Mouse (Mus musculus): ENCODE results near the gene Nr3c2. TPM values are rescaled to one million over a fixed set of nuclear protein-coding genes. Genes with fewer than 3 reads are reported as not detected.

Nr3c2 gene
- polyA plus RNA-seq, 1 experiment: 5.5 TPM

- Histone ChIP-seq H3K4me3 (ENCODE audit: insufficient read depth, low read depth, low read length) (no peak overlapping the region), H3K27ac (replicated peaks; ENCODE audit: low read depth, low read length) (no peak overlapping the region), H3K4me1 (ENCODE audit: control insufficient read depth, insufficient read depth, insufficient read length, low read length) (no peaks in the 10 kb centered on the region)
These were observed 183.4 kb downstream of the Nr3c2 start for GRCm38 (mm10) chr8:77082687-77083086.

GRCm38 (mm10) chr8:77086036-77086435 is 186.8 kb downstream of the Nr3c2 start:
- Histone ChIP-seq H3K4me3 (ENCODE audit: insufficient read depth, low read depth, low read length) (no peak overlapping the region), H3K4me1 (ENCODE audit: control insufficient read depth, insufficient read depth, insufficient read length, low read length) (no peaks in the 10 kb centered on the region)

DNA sequence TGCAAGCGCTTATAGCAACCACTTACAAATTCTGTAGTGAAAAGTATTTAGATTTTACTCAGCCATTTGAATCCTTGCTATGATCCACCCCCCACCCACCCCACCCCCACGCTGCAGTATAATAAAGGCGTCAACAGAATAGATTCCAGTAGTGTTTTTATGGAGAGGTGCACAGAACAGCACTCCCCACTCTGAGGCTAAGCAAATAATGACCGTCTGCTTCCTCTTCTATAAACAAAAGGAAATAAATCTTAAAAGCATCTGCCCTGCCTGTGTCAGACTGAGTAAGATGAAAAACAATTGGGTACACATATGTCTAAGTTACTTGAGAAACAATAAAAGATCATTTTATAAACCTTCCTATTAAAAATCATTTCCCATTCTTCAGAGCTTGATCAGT is 197.5 kb downstream of the Nr3c2 start:
- H3K4me3 ChIP-seq (ENCODE audit: insufficient read depth, low read depth, low read length): no peak overlapping the region
- H3K4me1 ChIP-seq (ENCODE audit: control insufficient read depth, insufficient read depth, insufficient read length, low read length): peaks cover 10% of the 10 kb centered on the region
- H3K27ac ChIP-seq (replicated peaks; ENCODE audit: low read depth, low read length): no peak overlapping the region

More at GRCm38 (mm10) chr8:77086036-77086435, 186.8 kb downstream of the Nr3c2 start:
- no peak overlapping the region for H3K27ac ChIP-seq (replicated peaks; ENCODE audit: low read depth, low read length)

DNA sequence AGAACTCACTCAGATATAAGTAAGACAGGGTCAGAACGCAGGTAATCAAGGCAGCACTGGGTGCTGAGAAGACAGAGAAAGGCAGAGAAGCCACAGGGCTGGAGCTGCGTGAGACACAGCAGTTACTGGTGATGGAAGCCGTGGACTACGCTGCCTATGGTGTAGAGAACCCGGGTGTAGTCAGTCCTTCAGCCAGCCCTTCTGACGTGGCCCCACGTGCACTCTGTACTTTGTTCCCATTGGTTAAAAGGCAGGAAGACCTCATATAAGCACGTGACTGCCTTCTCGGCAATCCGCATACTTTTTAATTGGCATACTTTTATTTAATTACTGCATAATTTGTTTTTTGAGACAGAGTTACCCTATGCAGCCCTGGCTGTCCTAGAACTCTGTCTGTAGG is 198.9 kb downstream of the Nr3c2 start:
- no peak overlapping the region for H3K27ac ChIP-seq (replicated peaks; ENCODE audit: low read depth, low read length)
- H3K4me1 ChIP-seq (ENCODE audit: control insufficient read depth, insufficient read depth, insufficient read length, low read length): peaks cover 10% of the 10 kb centered on the region
- H3K4me3 ChIP-seq (ENCODE audit: insufficient read depth, low read depth, low read length): no peak overlapping the region

GRCm38 (mm10) chr8:77100370-77100769 is 201.1 kb downstream of the Nr3c2 start:
- Histone ChIP-seq H3K4me3 (ENCODE audit: insufficient read depth, low read depth, low read length) (no peak overlapping the region), H3K27ac (replicated peaks; ENCODE audit: low read depth, low read length) (no peak overlapping the region), H3K4me1 (ENCODE audit: control insufficient read depth, insufficient read depth, insufficient read length, low read length) (peaks cover 10% of the 10 kb centered on the region)

DNA sequence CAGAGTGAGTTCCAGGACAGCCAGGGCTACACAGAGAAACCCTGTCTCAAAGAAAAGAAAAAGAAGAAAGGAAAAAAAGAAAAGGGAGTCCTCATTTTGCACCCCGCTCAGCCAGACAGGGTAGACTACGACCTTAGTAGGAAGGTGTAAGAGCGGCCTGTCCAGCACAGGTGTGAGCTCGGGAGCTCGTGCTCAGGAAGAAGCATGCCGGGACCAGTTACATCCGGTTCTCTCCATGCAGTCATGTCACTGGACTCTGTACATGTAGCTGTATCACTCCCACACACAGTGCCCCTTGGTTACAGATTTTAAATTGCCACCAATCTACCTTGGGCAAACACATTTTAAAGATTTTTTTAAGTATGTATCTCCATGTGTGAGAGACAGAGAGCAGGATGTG is 203.6 kb downstream of the Nr3c2 start:
- H3K4me1 ChIP-seq (ENCODE audit: control insufficient read depth, insufficient read depth, insufficient read length, low read length): peaks cover 7% of the 10 kb centered on the region; the same call in 1 of the 2 replicates
- H3K27ac ChIP-seq (replicated peaks; ENCODE audit: low read depth, low read length): no peak overlapping the region
- no peak overlapping the region for H3K4me3 ChIP-seq (ENCODE audit: insufficient read depth, low read depth, low read length)

GRCm38 (mm10) chr8:77112719-77113118 is 213.5 kb downstream of the Nr3c2 start:
- Histone ChIP-seq H3K4me3 (ENCODE audit: insufficient read depth, low read depth, low read length) (no peak overlapping the region), H3K27ac (replicated peaks; ENCODE audit: low read depth, low read length) (no peak overlapping the region), H3K4me1 (ENCODE audit: control insufficient read depth, insufficient read depth, insufficient read length, low read length) (peaks cover 6% of the 10 kb centered on the region; the same call in 1 of the 2 replicates)

- no peak overlapping the region for H3K4me3 ChIP-seq (ENCODE audit: insufficient read depth, low read depth, low read length)
- peaks cover 6% of the 10 kb centered on the region; the same call in 1 of the 2 replicates for H3K4me1 ChIP-seq (ENCODE audit: control insufficient read depth, insufficient read depth, insufficient read length, low read length)
- H3K27ac ChIP-seq (replicated peaks; ENCODE audit: low read depth, low read length): no peak overlapping the region
These were observed 215.5 kb downstream of the Nr3c2 start for GRCm38 (mm10) chr8:77114769-77115168.

- H3K27ac ChIP-seq (replicated peaks; ENCODE audit: low read depth, low read length): no peak overlapping the region
- H3K4me1 ChIP-seq (ENCODE audit: control insufficient read depth, insufficient read depth, insufficient read length, low read length): peaks cover 6% of the 10 kb centered on the region; the same call in 1 of the 2 replicates
- H3K4me3 ChIP-seq (ENCODE audit: insufficient read depth, low read depth, low read length): no peak overlapping the region
These were observed 217.3 kb downstream of the Nr3c2 start for GRCm38 (mm10) chr8:77116419-77117079.

- Histone ChIP-seq H3K4me3 (ENCODE audit: insufficient read depth, low read depth, low read length) (no peak overlapping the region), H3K27ac (replicated peaks; ENCODE audit: low read depth, low read length) (no peak overlapping the region), H3K4me1 (ENCODE audit: control insufficient read depth, insufficient read depth, insufficient read length, low read length) (peaks cover 1% of the 10 kb centered on the region; the same call in 1 of the 2 replicates)
These were observed 221.7 kb downstream of the Nr3c2 start for GRCm38 (mm10) chr8:77120810-77121570.

- H3K4me3 ChIP-seq (ENCODE audit: insufficient read depth, low read depth, low read length): no peak overlapping the region
- H3K27ac ChIP-seq (replicated peaks; ENCODE audit: low read depth, low read length): no peak overlapping the region
These were observed 222.3 kb downstream of the Nr3c2 start for GRCm38 (mm10) chr8:77121571-77121890.

GRCm38 (mm10) chr8:77122300-77122699 is 223.1 kb downstream of the Nr3c2 start:
- no peaks in the 10 kb centered on the region for H3K4me1 ChIP-seq (ENCODE audit: control insufficient read depth, insufficient read depth, insufficient read length, low read length)
- no peak overlapping the region for H3K4me3 ChIP-seq (ENCODE audit: insufficient read depth, low read depth, low read length)
- H3K27ac ChIP-seq (replicated peaks; ENCODE audit: low read depth, low read length): no peak overlapping the region

More at GRCm38 (mm10) chr8:77121571-77121890, 222.3 kb downstream of the Nr3c2 start:
- H3K4me1 ChIP-seq (ENCODE audit: control insufficient read depth, insufficient read depth, insufficient read length, low read length): no peaks in the 10 kb centered on the region

GRCm38 (mm10) chr8:77125777-77126176 is 226.5 kb downstream of the Nr3c2 start:
- Histone ChIP-seq H3K27ac (replicated peaks; ENCODE audit: low read depth, low read length) (no peak overlapping the region), H3K4me3 (ENCODE audit: insufficient read depth, low read depth, low read length) (no peak overlapping the region), H3K4me1 (ENCODE audit: control insufficient read depth, insufficient read depth, insufficient read length, low read length) (no peaks in the 10 kb centered on the region)

- Histone ChIP-seq H3K27ac (replicated peaks; ENCODE audit: low read depth, low read length) (no peak overlapping the region), H3K4me1 (ENCODE audit: control insufficient read depth, insufficient read depth, insufficient read length, low read length) (no peaks in the 10 kb centered on the region), H3K4me3 (ENCODE audit: insufficient read depth, low read depth, low read length) (no peak overlapping the region)
These were observed 228.8 kb downstream of the Nr3c2 start for GRCm38 (mm10) chr8:77128006-77128405.

DNA sequence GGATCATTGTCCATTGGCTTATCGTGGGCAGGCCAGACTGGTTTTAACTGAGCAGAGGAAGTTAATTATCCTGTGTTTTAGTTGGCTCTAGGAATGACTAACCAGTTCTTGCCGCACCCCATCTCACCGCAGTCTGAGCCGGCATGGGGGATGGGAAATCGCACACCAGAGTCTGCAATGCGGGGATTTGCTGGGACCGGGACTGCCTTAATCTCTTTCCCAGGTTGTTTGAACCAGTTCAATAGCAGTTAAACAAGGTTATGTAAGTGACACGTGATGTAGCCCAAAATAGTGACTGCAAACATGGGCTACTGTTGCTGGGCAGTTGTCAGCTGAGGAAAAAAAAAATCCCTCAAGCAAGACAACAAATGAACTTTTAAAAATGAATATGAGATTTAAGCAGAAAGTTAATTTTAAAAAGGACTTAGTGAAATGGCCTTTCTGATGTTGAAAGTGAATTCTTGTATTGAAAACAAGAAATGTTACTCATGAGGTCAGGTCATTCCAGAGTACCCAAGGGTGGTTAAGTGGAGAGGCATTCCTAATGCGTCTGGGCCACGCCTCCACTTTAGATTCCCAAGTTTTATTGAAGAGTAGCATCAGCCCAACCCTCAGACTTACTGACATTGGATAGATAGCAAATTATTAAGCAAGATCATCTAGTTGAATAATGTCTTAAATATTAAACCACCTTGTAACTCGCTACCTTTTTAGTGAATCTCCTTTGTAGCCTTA is 233.8 kb downstream of the Nr3c2 start:
- Histone ChIP-seq H3K4me1 (ENCODE audit: control insufficient read depth, insufficient read depth, insufficient read length, low read length) (no peaks in the 10 kb centered on the region), H3K4me3 (ENCODE audit: insufficient read depth, low read depth, low read length) (peak overlapping the region; percentile 17), H3K27ac (replicated peaks; ENCODE audit: low read depth, low read length) (peak overlapping the region; percentile 88)
